Mouse (Mus musculus) megakaryocyte-erythroid progenitor cell, adult 5-6 weeks (primary cell): Measurements from ENCODE around the gene Dst. TPM values are rescaled to one million over a fixed set of nuclear protein-coding genes. Genes with fewer than 3 reads are reported as not detected.

Experiments used
- ATAC-seq: replicated peaks from 2 replicates; pipeline ENCODE4 v1.8.0; 2016; ENCODE audit warnings: mild to moderate bottlenecking, inconsistent platforms; ENCODE audit not compliant: severe bottlenecking, poor library complexity, low FRiP score, low TSS enrichment
- total RNA-seq, 2 experiments: library from RNA; stranded (forward) in 1 of 2; stranded (reverse) in 1 of 2; fragments of 200-1000, 215-1000 nt in 1 of 2; fragments of >200 nt in 1 of 2; fragmentation: Nextera tagmentation in 1 of 2; gene quantifications; 2 replicates each; pipeline ENCODE4 v1.2.3; 2014 to 2017

Gene Dst
- total RNA-seq (2014; fragmentation: Nextera tagmentation), result 2.1 and 7.9 TPM in 2 replicates
- 4.1 and 9.1 TPM in 2 replicates for total RNA-seq (2017)

DNA sequence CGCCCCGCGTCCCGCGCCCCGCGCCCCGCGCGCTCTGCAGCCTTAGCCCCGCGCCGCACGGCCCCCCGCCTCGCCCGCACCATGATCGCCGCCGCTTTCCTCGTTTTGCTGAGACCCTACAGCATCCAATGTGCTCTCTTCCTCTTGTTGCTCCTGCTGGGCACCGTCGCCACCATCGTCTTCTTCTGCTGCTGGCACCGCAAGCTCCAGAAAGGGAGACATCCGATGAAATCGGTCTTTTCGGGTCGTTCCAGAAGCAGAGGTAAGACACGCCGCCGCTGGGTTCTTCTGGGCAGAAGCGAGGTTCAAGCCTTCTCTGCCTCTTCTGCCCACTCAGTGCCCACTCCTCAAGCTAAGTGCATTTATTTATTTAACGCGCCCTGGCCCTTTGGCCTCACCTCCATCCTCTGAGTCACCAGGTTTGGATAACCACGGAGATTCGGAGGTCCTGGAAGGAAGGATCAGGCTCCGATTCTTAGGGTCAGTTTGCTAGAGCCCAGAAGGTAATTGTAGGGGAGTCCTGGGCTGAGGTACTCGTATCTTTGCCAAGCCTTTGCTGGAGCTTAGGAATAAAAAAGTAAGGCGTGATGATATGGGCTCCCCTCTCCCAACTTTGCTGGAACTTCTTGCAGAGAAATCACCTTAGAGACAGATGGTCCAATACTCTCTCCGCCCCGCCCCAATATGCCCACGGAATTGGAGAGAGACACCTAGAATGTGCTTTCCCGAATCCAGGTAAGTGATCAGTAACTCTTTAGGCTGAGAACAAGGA lies at the start of gene Dst:
TSS of gene Dst (plus strand) at position 35 of the 772 bp plus-strand sequence.
- no peak for ATAC-seq

- ATAC-seq, result no peak
These were observed 39.0 kb upstream of the Dst start for GRCm38 (mm10) chr1:33869031-33869430.

GRCm38 (mm10) chr1:33869437-33869836 lies 38.6 kb upstream of the Dst start:
- no peak for ATAC-seq

- no peak for ATAC-seq
These were observed 34.5 kb upstream of the Dst start for GRCm38 (mm10) chr1:33873561-33873960.

DNA sequence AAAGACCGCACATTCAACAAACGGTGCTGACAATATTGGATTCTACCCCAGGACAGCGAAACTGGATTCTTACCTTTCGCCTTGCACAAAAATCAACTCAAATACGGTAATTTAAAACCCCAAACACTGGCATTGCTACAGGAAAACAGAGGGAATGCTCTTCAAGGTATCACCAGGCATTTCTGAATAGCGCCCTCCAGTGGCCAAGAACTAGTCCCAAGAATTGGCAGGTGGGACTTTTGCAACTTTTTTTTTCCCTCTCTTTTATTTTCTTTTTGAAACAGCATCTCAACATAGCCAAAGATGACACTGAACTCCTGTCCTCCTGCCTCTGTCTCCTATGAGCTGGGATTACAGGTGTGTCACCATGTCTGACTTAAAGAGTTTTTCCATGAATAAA lies 32.3 kb upstream of the Dst start:
- no peak for ATAC-seq

DNA sequence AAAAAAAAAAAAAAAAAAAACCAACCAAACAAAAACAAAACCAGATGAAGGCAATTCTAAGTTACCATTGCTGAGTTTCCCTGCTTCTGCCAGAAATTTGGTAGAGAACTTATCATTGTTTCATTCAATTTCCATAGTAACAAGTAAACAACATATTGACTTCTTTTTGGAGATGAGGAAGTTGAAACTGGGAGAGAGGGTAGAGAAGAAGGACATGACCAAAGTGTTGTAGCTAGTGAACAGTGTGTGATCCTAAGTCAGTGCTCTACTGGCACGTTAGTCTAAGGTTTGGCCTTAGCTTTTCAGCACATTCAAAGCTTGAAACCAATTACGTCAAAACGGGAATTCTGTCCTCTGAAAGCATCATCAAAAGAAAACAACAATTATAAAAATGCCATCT lies 31.6 kb upstream of the Dst start:
- ATAC-seq, result no peak

- ATAC-seq, result no peak
These were observed 29.9 kb upstream of the Dst start for GRCm38 (mm10) chr1:33878170-33878569.

DNA sequence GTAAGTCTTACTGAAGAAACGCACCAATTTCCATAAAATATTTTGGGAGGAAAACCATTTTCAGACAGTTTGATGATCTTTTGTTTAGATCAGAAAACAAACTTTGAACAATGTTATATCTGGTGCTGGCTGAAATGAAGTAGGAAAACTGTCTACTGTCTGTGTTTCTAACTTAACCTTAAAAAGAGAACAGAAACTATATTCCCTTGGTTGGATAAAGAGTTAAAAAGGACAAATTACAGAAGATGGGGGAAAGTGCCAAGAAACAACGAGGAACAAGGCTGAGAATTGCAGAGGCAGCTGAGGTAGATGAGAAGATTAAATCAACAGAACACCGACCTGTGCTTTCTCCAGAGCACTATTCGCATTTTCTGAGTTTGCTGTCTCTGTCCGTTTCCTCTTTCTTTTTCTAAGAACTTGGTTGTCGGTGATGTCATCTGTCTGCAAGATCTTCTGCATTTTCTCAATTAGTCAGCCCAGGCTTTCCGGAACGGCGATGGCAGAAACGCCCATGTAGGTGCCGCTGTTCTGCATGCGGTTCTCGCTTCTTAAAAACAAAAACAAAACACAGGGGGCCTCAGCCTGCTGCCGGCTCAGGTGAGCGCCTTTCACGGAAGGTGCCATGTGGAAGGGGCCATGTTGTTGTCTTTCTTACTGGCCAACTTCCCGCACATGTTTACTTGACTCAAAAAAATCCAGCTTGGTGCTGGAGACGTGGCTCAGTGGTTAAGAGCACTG lies 24.8 kb upstream of the Dst start:
- ATAC-seq, result peak; percentile 73

DNA sequence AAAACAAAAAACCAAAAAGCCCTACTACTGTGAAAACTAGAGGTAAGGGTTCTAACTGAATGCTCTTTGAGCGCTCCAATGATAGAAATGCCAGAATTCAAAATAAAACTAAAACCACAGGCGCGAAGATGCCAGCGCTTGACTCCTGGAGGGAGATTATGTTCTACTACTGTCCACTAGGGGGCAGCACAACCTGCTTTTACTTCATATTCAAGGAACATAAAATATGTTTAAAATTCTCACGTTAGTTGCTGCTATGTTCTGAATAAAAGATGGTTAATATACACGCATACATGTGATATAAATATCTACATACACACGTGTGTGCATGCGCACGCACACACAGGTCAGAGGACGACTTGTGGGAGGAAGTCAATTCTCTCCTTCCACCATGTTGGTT lies 15.2 kb upstream of the Dst start:
- no peak for ATAC-seq

DNA sequence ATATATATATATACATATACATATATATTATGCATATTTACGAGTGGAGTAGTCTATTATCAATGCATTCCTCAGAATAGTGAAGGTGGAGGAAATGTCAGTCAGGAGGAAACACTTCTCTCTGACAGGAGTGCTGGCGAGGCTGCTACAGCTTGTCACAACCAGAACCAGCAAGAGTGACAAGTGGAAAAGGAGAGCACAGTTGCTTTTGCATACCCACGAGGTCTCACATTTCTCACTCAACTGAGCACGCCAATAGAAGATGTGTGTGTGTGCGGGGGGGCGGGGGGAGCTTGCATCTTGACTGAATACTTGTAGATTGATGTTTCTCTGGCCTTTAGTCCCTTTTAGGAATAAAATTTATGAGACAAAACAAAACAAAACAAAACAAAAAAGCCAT lies 11.9 kb upstream of the Dst start:
- ATAC-seq, result no peak

GRCm38 (mm10) chr1:33896666-33897065 lies 11.4 kb upstream of the Dst start:
- ATAC-seq, result no peak

- no peak for ATAC-seq
These were observed 10.6 kb upstream of the Dst start for GRCm38 (mm10) chr1:33897426-33897825.

DNA sequence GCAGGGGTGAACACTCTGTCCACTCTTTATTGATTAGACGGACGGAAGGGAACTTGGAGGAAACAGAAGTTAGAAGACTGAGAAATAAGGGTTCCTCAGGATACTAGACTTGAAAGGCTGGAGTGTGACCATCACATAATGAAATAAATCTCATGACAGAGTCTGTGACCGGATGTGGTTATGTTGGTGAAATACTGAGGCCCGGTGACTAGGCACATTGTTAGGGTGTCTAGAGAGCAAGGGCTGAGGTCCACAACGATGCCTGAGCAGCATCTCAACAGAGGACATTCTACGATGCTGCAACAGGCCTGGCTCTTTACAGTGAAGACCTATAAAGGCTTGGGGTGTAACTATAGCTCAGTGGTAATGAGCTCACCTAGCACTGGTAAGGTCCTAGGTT lies 9.7 kb upstream of the Dst start:
- no peak for ATAC-seq

DNA sequence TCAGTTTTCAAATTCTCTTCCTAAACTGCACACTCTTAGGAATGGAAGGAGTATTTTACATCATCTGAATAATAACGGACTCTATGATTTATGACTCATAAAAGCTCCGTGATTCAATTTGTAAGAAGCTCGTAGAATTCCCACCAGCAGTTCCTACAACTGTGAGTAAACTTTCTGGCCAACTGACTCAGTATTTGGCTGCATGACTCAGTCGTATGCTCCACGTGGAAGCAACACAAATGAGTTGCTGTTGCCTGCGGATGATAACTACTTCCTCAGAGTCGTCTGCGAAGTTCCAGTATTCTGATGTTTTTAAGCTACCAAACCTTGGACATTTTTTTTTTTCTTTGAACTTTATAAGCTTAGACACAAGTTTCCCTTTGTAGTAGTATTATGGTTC lies 7.8 kb upstream of the Dst start:
- no peak for ATAC-seq

DNA sequence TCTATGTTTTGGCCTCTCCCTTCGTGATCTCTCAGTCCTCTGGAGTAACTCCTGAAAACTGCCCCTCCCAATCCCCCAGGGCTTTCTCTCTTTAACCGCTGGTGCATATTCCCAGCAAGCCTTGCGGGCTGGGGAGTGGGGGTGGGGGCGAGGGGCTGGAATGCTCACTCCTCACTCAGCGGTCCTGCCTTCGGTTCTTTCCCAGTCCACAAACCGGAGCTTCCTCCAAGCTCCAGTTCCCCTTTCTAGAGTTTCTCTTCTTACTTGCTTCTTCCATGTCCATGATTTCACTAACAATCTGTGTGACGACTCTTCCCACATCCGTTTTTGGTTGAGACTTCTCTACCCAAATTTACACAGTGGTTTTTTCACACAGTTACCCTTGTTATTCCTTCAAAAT lies 4.4 kb upstream of the Dst start:
- ATAC-seq, result no peak

DNA sequence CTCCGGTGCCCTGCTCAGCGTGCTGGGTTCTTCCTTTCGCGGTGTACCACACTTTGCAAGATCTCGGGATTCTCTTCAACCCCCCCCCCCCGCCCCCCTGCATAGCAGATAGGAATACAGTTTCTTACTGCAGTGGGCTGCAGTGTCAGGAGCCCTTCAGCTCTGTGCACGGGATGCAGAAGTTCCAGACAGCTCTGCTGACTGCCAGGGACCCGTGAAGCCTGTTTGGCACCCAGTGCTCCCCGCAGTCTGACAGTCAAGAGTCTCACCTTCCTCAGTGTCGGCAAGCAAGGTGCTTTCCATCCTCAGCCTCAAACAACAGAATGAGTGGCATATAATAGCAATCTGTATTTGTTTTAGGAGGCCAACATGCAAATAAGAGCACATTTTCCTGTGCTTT lies 1.8 kb upstream of the Dst start:
- no peak for ATAC-seq

DNA sequence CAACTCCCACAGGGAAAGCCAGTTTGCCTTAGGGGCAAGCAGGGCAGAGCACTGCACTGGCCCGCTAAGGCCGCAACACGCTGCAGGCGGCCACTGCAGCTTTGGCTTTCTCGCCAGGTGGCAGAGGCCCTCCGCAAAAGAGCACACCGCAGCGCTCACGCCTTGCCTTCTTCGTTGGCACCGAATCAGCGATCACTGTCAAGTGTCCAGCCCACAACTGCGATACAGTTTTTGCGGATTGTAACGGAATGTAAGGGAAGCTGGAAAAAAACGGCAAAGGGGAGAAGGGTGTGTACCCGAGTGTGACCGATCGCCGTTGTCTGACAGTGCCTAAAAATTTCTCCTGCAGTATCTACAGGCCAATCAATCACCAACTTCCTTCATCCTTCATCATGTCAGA lies 1.1 kb upstream of the Dst start:
- ATAC-seq, result no peak

DNA sequence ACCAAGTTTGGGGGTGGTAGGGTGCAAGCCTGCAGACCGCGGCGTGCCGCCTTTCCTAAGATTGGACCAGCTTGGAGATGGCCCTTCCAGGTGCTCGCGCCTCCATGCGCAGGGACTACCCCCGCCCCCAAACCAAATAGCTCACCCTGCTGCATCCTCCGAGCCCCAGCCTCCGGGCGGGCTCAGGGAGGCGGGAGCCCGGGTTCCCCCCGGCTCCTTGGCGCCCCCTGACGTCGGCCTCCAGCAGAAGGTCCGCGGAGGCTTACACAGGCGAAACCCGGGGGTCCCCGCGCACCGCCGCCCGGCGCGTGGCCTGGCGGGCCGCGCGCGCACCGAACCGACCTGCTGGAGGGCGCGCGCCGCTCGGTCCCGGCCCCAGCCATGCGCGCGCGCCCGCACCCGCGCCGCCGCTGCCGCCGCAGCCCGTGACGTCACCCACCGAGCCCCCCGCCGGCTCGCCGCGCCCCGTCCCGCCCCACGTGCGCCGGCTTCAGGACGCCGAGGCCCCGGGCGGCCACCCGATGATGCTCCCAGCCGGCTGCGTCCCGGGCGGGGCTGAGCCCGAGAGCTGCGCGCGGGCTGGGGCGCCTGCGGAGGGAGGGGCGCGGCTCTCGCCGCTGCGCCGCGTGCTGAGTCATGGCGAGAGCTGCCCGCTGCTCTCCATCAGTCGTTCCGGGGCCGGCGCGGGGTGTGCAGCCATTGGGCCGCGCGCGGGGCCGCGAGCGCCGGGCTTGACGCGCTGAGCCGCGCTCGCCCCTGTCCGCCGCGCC lies 419 bp upstream of the Dst start, which contains the start of gene Bend6:
TSS of gene Bend6 (minus strand) at position 396 of the 770 bp plus-strand sequence.
- peak; percentile 77 for ATAC-seq

DNA sequence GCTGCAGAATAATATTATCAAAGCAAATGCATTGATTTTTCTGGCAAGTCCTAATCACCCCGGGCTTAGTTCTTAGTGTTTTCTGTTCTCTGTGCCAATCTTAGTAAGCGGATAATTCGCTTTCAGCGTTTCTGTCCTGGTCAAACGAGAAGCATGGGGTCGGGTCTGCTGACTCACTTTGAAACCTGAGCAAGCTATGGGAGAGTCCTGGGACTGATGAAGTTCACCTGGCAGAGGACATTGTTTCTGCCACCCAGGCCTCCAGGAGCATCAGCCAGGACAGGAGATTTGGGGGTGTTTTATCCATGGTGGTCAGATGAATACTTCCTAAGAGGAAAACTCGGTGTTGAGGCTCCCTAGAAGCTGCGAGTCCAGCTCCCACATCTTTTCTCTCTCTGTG lies 3.6 kb downstream of the Dst start:
- no peak for ATAC-seq

DNA sequence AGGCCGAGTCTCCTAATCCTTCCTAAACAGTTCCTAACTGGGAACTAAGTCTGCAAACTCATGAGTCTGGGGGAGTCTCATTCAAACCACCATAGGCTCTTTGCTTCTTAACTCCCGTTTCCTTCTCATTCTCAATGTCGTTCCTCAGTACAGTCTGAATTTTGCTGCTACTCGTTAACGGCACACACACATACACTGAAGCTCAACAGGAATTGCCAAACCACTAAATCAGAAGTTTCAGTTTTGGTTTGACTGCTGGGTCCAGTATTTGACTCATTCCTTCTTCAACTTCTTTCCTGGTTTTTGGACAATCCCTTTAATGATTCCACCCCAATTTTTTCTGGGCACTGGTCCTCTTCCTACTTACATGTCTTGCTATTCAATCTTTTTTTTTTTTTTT lies 8.5 kb downstream of the Dst start:
- no peak for ATAC-seq
